Mouse (Mus musculus) liver, postnatal 0 days (tissue): ENCODE results near the gene Mctp1.

ENCODE experiments used
- CTCF ChIP-seq: sonication (generic); IDR thresholded peaks from 2 replicates; pipeline ENCODE4 v1.5.1; 2016; ENCODE audit warnings: antibody characterized with exemption, low read depth
- EP300 ChIP-seq: IDR thresholded peaks from 2 replicates; pipeline ENCODE4 v1.6.1; 2016; ENCODE audit warnings: antibody characterized with exemption, low read depth, mild to moderate bottlenecking

DNA sequence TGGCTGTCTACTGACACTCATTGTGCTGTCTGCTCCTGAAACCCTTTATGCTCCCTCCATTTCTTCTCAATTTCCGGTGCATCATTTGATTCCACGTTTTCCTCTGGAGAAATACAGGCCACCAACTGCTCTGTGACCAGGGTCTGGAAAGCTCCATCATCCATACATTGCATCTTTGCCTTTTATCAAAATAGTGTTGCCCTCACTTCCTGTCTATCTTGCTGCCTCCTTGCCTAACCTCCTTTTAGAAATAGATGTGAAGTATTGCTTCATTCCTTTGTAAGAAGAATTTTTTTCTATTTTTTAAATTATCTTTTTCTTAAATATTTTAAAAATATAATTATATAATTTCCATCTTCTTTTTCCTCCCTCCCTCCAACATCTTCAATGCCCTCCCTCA, 98.7 kb downstream of the Mctp1 start:
- TF ChIP-seq EP300 (no peak), CTCF (no peak)
